Mouse (Mus musculus): Measurements from ENCODE around the gene Tcp11l2. TPM values are rescaled to one million over a fixed set of nuclear protein-coding genes. Genes with fewer than 3 reads are reported as not detected.

Gene Tcp11l2
- polyA plus RNA-seq, 1 experiment from 2014 or later, result 11.5 TPM

- Histone ChIP-seq H3K4me1 (replicated peaks; ENCODE audit: control insufficient read depth, insufficient read depth, low read length) (no peaks in the 10 kb centered on the region), H3K9me3 (ENCODE audit: control insufficient read depth, low read length) (no peaks in the 10 kb centered on the region), H3K36me3 (ENCODE audit: control insufficient read depth, insufficient read depth, low read length) (no peaks in the 10 kb centered on the region), H3K4me2 (replicated peaks; ENCODE audit: low read depth, low read length) (no peak overlapping the region), H3K4me3 (ENCODE audit: low read depth, low read length) (no peak overlapping the region), H3K27ac (ENCODE audit: low read depth, low read length) (no peak overlapping the region), H3K9ac (ENCODE audit: low read depth, low read length) (no peak overlapping the region), H3K27me3 (ENCODE audit: control insufficient read depth, insufficient read depth, low read length) (no peaks in the 10 kb centered on the region)
- ATAC-seq (ENCODE audit: low FRiP score) (no peak), DNase-seq (ENCODE audit: low spot score) (no peak)
- WGBS, result 79% methylated on average over 10 of the region's 10 CpGs
Measured at GRCm38 (mm10) chr10:84571052-84571639, 5.3 kb upstream of the Tcp11l2 start.

- H3K36me3 ChIP-seq (ENCODE audit: control insufficient read depth, insufficient read depth, low read length), result no peaks in the 10 kb centered on the region
- WGBS, result 74% methylated on average over 5 of the region's 5 CpGs
- H3K9me3 ChIP-seq (ENCODE audit: control insufficient read depth, low read length), result no peaks in the 10 kb centered on the region
- DNase-seq (ENCODE audit: low spot score) (no peak), ATAC-seq (ENCODE audit: low FRiP score) (no peak)
- H3K4me2 ChIP-seq (replicated peaks; ENCODE audit: low read depth, low read length), result no peak overlapping the region
- H3K27ac ChIP-seq (ENCODE audit: low read depth, low read length), result no peak overlapping the region
- no peak overlapping the region for H3K4me3 ChIP-seq (ENCODE audit: low read depth, low read length)
- H3K27me3 ChIP-seq (ENCODE audit: control insufficient read depth, insufficient read depth, low read length), result no peaks in the 10 kb centered on the region; the same call in 1 of the 2 replicates
- no peak overlapping the region for H3K9ac ChIP-seq (ENCODE audit: low read depth, low read length)
- H3K4me1 ChIP-seq (replicated peaks; ENCODE audit: control insufficient read depth, insufficient read depth, low read length), result no peaks in the 10 kb centered on the region
Measured at GRCm38 (mm10) chr10:84573671-84574420, 2.6 kb upstream of the Tcp11l2 start.

GRCm38 (mm10) chr10:84576029-84576394 is 414 bp upstream of the Tcp11l2 start:
- no peaks in the 10 kb centered on the region for H3K9me3 ChIP-seq (ENCODE audit: control insufficient read depth, low read length)
- DNase-seq (ENCODE audit: low spot score) (no peak), ATAC-seq (ENCODE audit: low FRiP score) (peak; percentile 85)
- no peaks in the 10 kb centered on the region; the same call in 1 of the 2 replicates for H3K27me3 ChIP-seq (ENCODE audit: control insufficient read depth, insufficient read depth, low read length)
- H3K36me3 ChIP-seq (ENCODE audit: control insufficient read depth, insufficient read depth, low read length), result no peaks in the 10 kb centered on the region
- no peaks in the 10 kb centered on the region for H3K4me1 ChIP-seq (replicated peaks; ENCODE audit: control insufficient read depth, insufficient read depth, low read length)
- no peak overlapping the region for H3K9ac ChIP-seq (ENCODE audit: low read depth, low read length)
- no peak overlapping the region for H3K27ac ChIP-seq (ENCODE audit: low read depth, low read length)
- 1% methylated on average over 14 of the region's 14 CpGs for WGBS
- H3K4me3 ChIP-seq (ENCODE audit: low read depth, low read length), result peak overlapping the region; percentile 58
- H3K4me2 ChIP-seq (replicated peaks; ENCODE audit: low read depth, low read length), result peak overlapping the region; percentile 78

GRCm38 (mm10) chr10:84577071-84577727 is 773 bp downstream of the Tcp11l2 start:
- H3K27ac ChIP-seq (ENCODE audit: low read depth, low read length), result no peak overlapping the region
- H3K27me3 ChIP-seq (ENCODE audit: control insufficient read depth, insufficient read depth, low read length), result no peaks in the 10 kb centered on the region; the same call in 1 of the 2 replicates
- no peaks in the 10 kb centered on the region for H3K9me3 ChIP-seq (ENCODE audit: control insufficient read depth, low read length)
- peak overlapping the region; percentile 78 for H3K4me2 ChIP-seq (replicated peaks; ENCODE audit: low read depth, low read length)
- peak; percentile 65 for DNase-seq (ENCODE audit: low spot score)
- peak overlapping the region; percentile 58 for H3K4me3 ChIP-seq (ENCODE audit: low read depth, low read length)
- ATAC-seq (ENCODE audit: low FRiP score), result peak; percentile 47
- 6% methylated on average over 38 of the region's 38 CpGs for WGBS
- no peaks in the 10 kb centered on the region for H3K36me3 ChIP-seq (ENCODE audit: control insufficient read depth, insufficient read depth, low read length)
- H3K9ac ChIP-seq (ENCODE audit: low read depth, low read length), result peak overlapping the region; percentile 65
- no peaks in the 10 kb centered on the region for H3K4me1 ChIP-seq (replicated peaks; ENCODE audit: control insufficient read depth, insufficient read depth, low read length)

GRCm38 (mm10) chr10:84578738-84579137 is 2.3 kb downstream of the Tcp11l2 start:
- no peak for ATAC-seq (ENCODE audit: low FRiP score)
- H3K27ac ChIP-seq (ENCODE audit: low read depth, low read length), result no peak overlapping the region
- DNase-seq (ENCODE audit: low spot score), result no peak
- H3K4me3 ChIP-seq (ENCODE audit: low read depth, low read length), result no peak overlapping the region
- no peaks in the 10 kb centered on the region; the same call in 1 of the 2 replicates for H3K27me3 ChIP-seq (ENCODE audit: control insufficient read depth, insufficient read depth, low read length)
- H3K9me3 ChIP-seq (ENCODE audit: control insufficient read depth, low read length), result no peaks in the 10 kb centered on the region
- H3K9ac ChIP-seq (ENCODE audit: low read depth, low read length), result no peak overlapping the region
- H3K4me1 ChIP-seq (replicated peaks; ENCODE audit: control insufficient read depth, insufficient read depth, low read length), result no peaks in the 10 kb centered on the region
- 85% methylated on average over 10 of the region's 10 CpGs for WGBS
- H3K36me3 ChIP-seq (ENCODE audit: control insufficient read depth, insufficient read depth, low read length), result no peaks in the 10 kb centered on the region
- no peak overlapping the region for H3K4me2 ChIP-seq (replicated peaks; ENCODE audit: low read depth, low read length)

- WGBS, result 67% methylated on average over 2 of the region's 2 CpGs
- no peak for DNase-seq (ENCODE audit: low spot score)
- H3K9me3 ChIP-seq (ENCODE audit: control insufficient read depth, low read length), result no peaks in the 10 kb centered on the region
- ATAC-seq (ENCODE audit: low FRiP score), result no peak
- H3K4me2 ChIP-seq (replicated peaks; ENCODE audit: low read depth, low read length), result no peak overlapping the region
- H3K9ac ChIP-seq (ENCODE audit: low read depth, low read length), result no peak overlapping the region
- H3K4me3 ChIP-seq (ENCODE audit: low read depth, low read length), result no peak overlapping the region
- H3K27ac ChIP-seq (ENCODE audit: low read depth, low read length), result no peak overlapping the region
- H3K36me3 ChIP-seq (ENCODE audit: control insufficient read depth, insufficient read depth, low read length), result no peaks in the 10 kb centered on the region
- no peaks in the 10 kb centered on the region for H3K4me1 ChIP-seq (replicated peaks; ENCODE audit: control insufficient read depth, insufficient read depth, low read length)
- no peaks in the 10 kb centered on the region; the same call in 1 of the 2 replicates for H3K27me3 ChIP-seq (ENCODE audit: control insufficient read depth, insufficient read depth, low read length)
Measured at GRCm38 (mm10) chr10:84579527-84579926, 3.1 kb downstream of the Tcp11l2 start.

GRCm38 (mm10) chr10:84581191-84581590 is 4.8 kb downstream of the Tcp11l2 start:
- H3K4me1 ChIP-seq (replicated peaks; ENCODE audit: control insufficient read depth, insufficient read depth, low read length), result no peaks in the 10 kb centered on the region
- H3K27ac ChIP-seq (ENCODE audit: low read depth, low read length), result no peak overlapping the region
- WGBS, result 75% methylated on average over 8 of the region's 8 CpGs
- H3K4me2 ChIP-seq (replicated peaks; ENCODE audit: low read depth, low read length), result no peak overlapping the region
- H3K36me3 ChIP-seq (ENCODE audit: control insufficient read depth, insufficient read depth, low read length), result no peaks in the 10 kb centered on the region
- ATAC-seq (ENCODE audit: low FRiP score), result no peak
- no peak overlapping the region for H3K9ac ChIP-seq (ENCODE audit: low read depth, low read length)
- H3K4me3 ChIP-seq (ENCODE audit: low read depth, low read length), result no peak overlapping the region
- H3K9me3 ChIP-seq (ENCODE audit: control insufficient read depth, low read length), result no peaks in the 10 kb centered on the region
- DNase-seq (ENCODE audit: low spot score), result no peak
- no peaks in the 10 kb centered on the region; the same call in 1 of the 2 replicates for H3K27me3 ChIP-seq (ENCODE audit: control insufficient read depth, insufficient read depth, low read length)

GRCm38 (mm10) chr10:84582236-84582635 is 5.8 kb downstream of the Tcp11l2 start:
- Histone ChIP-seq H3K4me1 (replicated peaks; ENCODE audit: control insufficient read depth, insufficient read depth, low read length) (no peaks in the 10 kb centered on the region), H3K4me2 (replicated peaks; ENCODE audit: low read depth, low read length) (no peak overlapping the region), H3K36me3 (ENCODE audit: control insufficient read depth, insufficient read depth, low read length) (no peaks in the 10 kb centered on the region), H3K9me3 (ENCODE audit: control insufficient read depth, low read length) (no peaks in the 10 kb centered on the region), H3K27ac (ENCODE audit: low read depth, low read length) (no peak overlapping the region), H3K4me3 (ENCODE audit: low read depth, low read length) (no peak overlapping the region), H3K9ac (ENCODE audit: low read depth, low read length) (no peak overlapping the region), H3K27me3 (ENCODE audit: control insufficient read depth, insufficient read depth, low read length) (no peaks in the 10 kb centered on the region; the same call in 1 of the 2 replicates)
- 87% methylated on average over 7 of the region's 7 CpGs for WGBS
- no peak for ATAC-seq (ENCODE audit: low FRiP score)
- no peak for DNase-seq (ENCODE audit: low spot score)

Data from hindbrain, embryonic 11.5 days (tissue).